Mouse (Mus musculus): ENCODE results near the gene Slc25a36. TPM values are rescaled to one million over a fixed set of nuclear protein-coding genes. Genes with fewer than 3 reads are reported as not detected.
A peak's percentile ranks its signal among the peaks of the same experiment; 100 is the strongest.

Slc25a36 gene
- polyA plus RNA-seq, 1 experiment from 2014 or later = 71.0 TPM

DNA sequence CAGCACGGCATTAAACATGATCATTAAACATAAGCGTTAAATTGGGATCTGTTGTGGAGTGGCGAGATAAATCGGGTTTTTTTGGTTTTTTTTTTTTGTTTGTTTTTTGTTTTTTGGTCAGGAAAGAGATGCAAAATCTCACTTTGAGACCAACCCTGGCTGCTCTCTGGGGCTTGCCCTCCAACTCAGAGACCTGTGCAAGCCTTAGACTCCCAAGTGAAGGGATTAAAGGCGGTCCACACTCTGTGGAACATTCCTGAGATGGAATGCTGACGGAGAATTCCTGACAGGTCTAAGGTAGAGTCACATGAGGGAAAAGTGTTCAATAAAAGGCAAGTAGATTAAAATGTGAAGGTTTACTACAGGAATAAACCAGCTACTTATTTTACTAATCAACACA is 549 bp upstream of the Slc25a36 start:
- WGBS = 4% methylated on average over 6 of the region's 6 CpGs
- peak overlapping the region; percentile 86; the same call in 1 of the 2 replicates for H3K9ac ChIP-seq
- H3K27me3 ChIP-seq = no peaks in the 10 kb centered on the region
- peak overlapping the region; percentile 89 for H3K4me3 ChIP-seq (replicated peaks)
- no peak for ATAC-seq (ENCODE audit: insufficient number of reproducible peaks, low FRiP score, low TSS enrichment, low read depth)
- H3K4me2 ChIP-seq (replicated peaks) = peak overlapping the region; percentile 57
- no peaks in the 10 kb centered on the region for H3K9me3 ChIP-seq (replicated peaks)
- peaks cover 16% of the 10 kb centered on the region for H3K4me1 ChIP-seq
- H3K36me3 ChIP-seq = no peaks in the 10 kb centered on the region
- H3K27ac ChIP-seq (replicated peaks) = peak overlapping the region; percentile 94

DNA sequence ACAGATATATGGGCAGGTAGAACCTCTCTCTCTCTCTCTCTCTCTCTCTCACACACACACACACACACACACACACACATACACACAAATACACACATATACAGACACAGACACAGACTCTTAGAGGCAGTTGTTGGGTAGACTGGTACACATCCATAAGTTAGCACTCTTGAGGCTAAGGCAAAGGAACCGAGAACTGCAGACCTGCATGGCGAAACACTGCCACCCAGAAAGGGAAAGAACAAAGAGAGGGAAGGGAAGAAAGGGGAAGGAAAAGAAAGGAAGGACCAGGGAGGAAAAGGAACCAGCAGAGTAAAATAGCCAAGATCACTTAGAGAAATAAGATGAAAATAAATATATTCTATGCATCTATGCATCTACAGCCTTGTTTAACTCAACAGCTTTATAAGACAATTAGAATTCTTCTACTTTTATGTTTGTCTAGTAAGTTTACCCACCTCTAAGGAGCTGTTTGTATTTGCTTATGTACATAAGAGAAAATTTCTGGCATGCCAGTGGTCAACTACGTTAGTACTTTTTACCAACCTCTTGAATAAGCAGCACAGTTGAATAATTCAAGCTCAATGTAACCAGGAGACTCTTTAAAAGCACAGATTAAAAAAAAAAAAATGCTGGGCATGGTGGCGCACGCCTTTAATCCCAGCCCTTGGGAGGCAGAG is 4.3 kb downstream of the Slc25a36 start:
- Histone ChIP-seq H3K4me1 (peaks cover 37% of the 10 kb centered on the region), H3K9ac (no peak overlapping the region), H3K27me3 (no peaks in the 10 kb centered on the region), H3K27ac (replicated peaks) (no peak overlapping the region), H3K9me3 (replicated peaks) (no peaks in the 10 kb centered on the region), H3K36me3 (no peaks in the 10 kb centered on the region), H3K4me3 (replicated peaks) (no peak overlapping the region), H3K4me2 (replicated peaks) (no peak overlapping the region)
- WGBS = 85% methylated on average over 5 of the region's 5 CpGs
- no peak for ATAC-seq (ENCODE audit: insufficient number of reproducible peaks, low FRiP score, low TSS enrichment, low read depth)

GRCm38 (mm10) chr9:97105400-97105985 is 5.5 kb downstream of the Slc25a36 start:
- 86% methylated on average over 2 of the region's 2 CpGs for WGBS
- ATAC-seq (ENCODE audit: insufficient number of reproducible peaks, low FRiP score, low TSS enrichment, low read depth) = no peak

GRCm38 (mm10) chr9:97103376-97104061 is 7.4 kb downstream of the Slc25a36 start:
- Histone ChIP-seq H3K4me1 (peaks cover 20% of the 10 kb centered on the region), H3K9me3 (replicated peaks) (no peaks in the 10 kb centered on the region), H3K27me3 (no peaks in the 10 kb centered on the region), H3K9ac (no peak overlapping the region), H3K4me3 (replicated peaks) (no peak overlapping the region), H3K36me3 (0 out of 2 replicates have a peak, but pooled peaks cover 4% of the 10 kb centered on the region), H3K27ac (replicated peaks) (no peak overlapping the region), H3K4me2 (replicated peaks) (no peak overlapping the region)
- 56% methylated on average over 2 of the region's 2 CpGs for WGBS
- no peak for ATAC-seq (ENCODE audit: insufficient number of reproducible peaks, low FRiP score, low TSS enrichment, low read depth)

More at GRCm38 (mm10) chr9:97105400-97105985, 5.5 kb downstream of the Slc25a36 start:
- H3K27ac ChIP-seq (replicated peaks) = no peak overlapping the region
- no peaks in the 10 kb centered on the region for H3K36me3 ChIP-seq
- H3K4me3 ChIP-seq (replicated peaks) = no peak overlapping the region
- peaks cover 31% of the 10 kb centered on the region for H3K4me1 ChIP-seq
- no peak overlapping the region for H3K4me2 ChIP-seq (replicated peaks)
- no peak overlapping the region for H3K9ac ChIP-seq
- H3K27me3 ChIP-seq = no peaks in the 10 kb centered on the region
- no peaks in the 10 kb centered on the region for H3K9me3 ChIP-seq (replicated peaks)

DNA sequence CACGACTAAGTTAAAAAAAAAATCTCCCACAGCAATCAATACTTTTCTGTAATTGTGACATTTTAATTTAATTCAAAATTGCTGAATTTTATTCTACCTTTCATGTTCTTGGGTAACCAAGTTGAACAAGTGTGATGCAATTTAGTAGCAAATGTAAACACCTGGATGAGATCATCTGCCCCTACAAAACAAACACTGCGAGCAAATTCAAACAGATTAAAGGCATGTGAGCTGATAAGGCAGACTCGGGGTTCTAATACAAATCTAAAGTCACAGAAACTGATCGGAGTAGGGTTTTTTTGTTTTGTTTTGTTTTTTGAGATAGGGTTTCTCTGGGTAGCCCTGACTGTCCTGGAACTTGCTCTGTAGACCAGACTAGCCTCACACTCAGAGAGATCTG is 12.0 kb downstream of the Slc25a36 start:
- Histone ChIP-seq H3K27ac (replicated peaks) (no peak overlapping the region), H3K4me1 (peaks cover 10% of the 10 kb centered on the region), H3K27me3 (no peaks in the 10 kb centered on the region), H3K36me3 (peaks cover 25% of the 10 kb centered on the region), H3K4me3 (replicated peaks) (no peak overlapping the region), H3K9me3 (replicated peaks) (no peaks in the 10 kb centered on the region), H3K4me2 (replicated peaks) (no peak overlapping the region), H3K9ac (no peak overlapping the region)
- 77% methylated on average over 4 of the region's 4 CpGs for whole genome bisulfite sequencing
- ATAC-seq (ENCODE audit: insufficient number of reproducible peaks, low FRiP score, low TSS enrichment, low read depth) = no peak

- Histone ChIP-seq H3K4me1 (no peaks in the 10 kb centered on the region), H3K4me2 (replicated peaks) (no peak overlapping the region), H3K36me3 (peaks cover 41% of the 10 kb centered on the region), H3K4me3 (replicated peaks) (no peak overlapping the region), H3K27ac (replicated peaks) (no peak overlapping the region), H3K9me3 (replicated peaks) (no peaks in the 10 kb centered on the region), H3K9ac (no peak overlapping the region), H3K27me3 (no peaks in the 10 kb centered on the region)
- ATAC-seq (ENCODE audit: insufficient number of reproducible peaks, low FRiP score, low TSS enrichment, low read depth) = no peak
- 90% methylated on average over 1 of the region's 1 CpGs for WGBS
These were observed 14.8 kb downstream of the Slc25a36 start for GRCm38 (mm10) chr9:97096180-97096579.

GRCm38 (mm10) chr9:97087850-97088249 is 23.1 kb downstream of the Slc25a36 start:
- H3K27me3 ChIP-seq = no peaks in the 10 kb centered on the region
- no peaks in the 10 kb centered on the region for H3K9me3 ChIP-seq (replicated peaks)
- H3K27ac ChIP-seq (replicated peaks) = no peak overlapping the region
- no peak overlapping the region for H3K9ac ChIP-seq
- H3K4me1 ChIP-seq = no peaks in the 10 kb centered on the region
- no peak overlapping the region for H3K4me2 ChIP-seq (replicated peaks)
- ATAC-seq (ENCODE audit: insufficient number of reproducible peaks, low FRiP score, low TSS enrichment, low read depth) = no peak
- H3K36me3 ChIP-seq = peaks cover 28% of the 10 kb centered on the region
- H3K4me3 ChIP-seq (replicated peaks) = no peak overlapping the region

DNA sequence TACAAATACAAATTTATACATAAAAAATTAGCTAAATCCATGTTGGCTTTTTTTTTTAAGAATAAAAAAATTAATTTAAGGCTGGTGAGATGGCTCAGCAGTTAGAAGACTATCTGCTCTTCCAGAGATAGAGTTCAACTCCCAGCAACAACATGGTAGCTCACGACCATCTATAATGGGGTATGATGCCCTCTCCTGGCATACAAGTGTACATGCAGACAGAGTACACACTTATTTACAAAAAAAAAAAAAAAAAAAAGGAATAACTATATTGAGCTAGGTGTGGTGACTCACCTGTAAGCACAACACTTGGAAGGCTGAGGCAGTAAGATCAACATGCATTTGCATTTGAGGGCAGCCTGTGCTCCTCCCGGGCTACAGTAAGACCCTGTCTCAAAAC is 26.3 kb downstream of the Slc25a36 start:
- no peaks in the 10 kb centered on the region for H3K27me3 ChIP-seq
- no peaks in the 10 kb centered on the region for H3K9me3 ChIP-seq (replicated peaks)
- WGBS = 84% methylated on average over 2 of the region's 2 CpGs
- peaks cover 37% of the 10 kb centered on the region for H3K36me3 ChIP-seq
- H3K4me2 ChIP-seq (replicated peaks) = no peak overlapping the region
- no peaks in the 10 kb centered on the region for H3K4me1 ChIP-seq
- no peak for ATAC-seq (ENCODE audit: insufficient number of reproducible peaks, low FRiP score, low TSS enrichment, low read depth)
- no peak overlapping the region for H3K9ac ChIP-seq
- no peak overlapping the region for H3K27ac ChIP-seq (replicated peaks)
- no peak overlapping the region for H3K4me3 ChIP-seq (replicated peaks)

DNA sequence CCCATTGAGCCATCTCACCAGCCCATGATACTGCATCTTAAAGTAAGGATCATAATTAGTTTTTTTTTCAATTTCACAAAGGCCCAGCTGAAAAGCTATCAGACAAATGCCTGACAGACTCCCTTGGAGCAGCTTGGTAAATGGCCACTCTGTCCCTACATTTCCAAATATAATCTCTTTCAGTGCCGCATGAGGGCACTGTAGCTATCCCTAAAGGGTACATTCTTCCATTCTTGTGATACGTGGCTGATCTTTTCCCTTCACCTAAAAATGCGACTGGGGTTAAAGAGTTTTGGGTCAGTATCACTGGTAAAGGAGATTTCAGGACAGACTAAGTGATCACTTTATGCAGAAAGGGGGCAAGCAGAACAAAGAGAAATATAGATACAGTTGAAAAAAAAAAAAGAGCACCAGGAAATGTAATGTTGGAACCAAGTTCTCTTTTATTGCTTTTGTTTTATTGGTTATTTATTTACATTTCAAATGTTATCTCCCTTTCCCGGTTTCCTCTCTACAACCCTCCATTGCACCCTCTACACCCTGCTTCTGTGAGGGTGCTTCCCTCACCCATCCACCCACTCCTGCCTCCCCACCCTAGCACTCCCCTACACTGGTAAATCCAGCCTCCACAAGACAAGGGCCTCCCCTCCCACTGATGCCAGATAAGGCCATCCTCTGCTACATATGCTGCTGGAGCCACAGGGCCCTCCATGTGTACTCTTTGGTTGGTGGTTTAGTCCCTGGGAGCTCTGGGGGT is 29.7 kb downstream of the Slc25a36 start:
- ATAC-seq (ENCODE audit: insufficient number of reproducible peaks, low FRiP score, low TSS enrichment, low read depth) = no peak
- Histone ChIP-seq H3K9ac (no peak overlapping the region), H3K27me3 (no peaks in the 10 kb centered on the region), H3K4me3 (replicated peaks) (no peak overlapping the region), H3K27ac (replicated peaks) (no peak overlapping the region), H3K4me1 (no peaks in the 10 kb centered on the region), H3K36me3 (peaks cover 39% of the 10 kb centered on the region), H3K9me3 (replicated peaks) (no peaks in the 10 kb centered on the region), H3K4me2 (replicated peaks) (no peak overlapping the region)
- 80% methylated on average over 4 of the region's 4 CpGs for WGBS

GRCm38 (mm10) chr9:97069911-97070310 is 41.0 kb downstream of the Slc25a36 start:
- 68% methylated on average over 5 of the region's 5 CpGs for WGBS

DNA sequence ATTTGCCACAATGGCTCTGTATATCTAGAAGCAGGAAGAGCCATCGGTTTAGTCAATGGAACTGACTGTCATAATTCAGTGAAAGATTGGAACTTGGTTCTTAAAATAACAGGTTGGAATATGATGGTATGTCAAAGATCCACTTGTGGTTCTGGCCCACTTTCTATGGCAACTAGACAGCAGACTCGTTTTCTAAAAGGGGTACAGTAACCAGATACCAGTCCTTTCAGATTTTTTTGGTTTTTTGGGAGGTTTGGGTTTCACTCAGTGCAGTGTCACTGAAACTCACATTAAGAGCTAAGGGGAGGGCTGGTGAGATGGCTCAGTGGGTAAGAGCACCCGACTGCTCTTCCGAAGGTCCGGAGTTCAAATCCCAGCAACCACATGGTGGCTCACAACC is 41.5 kb downstream of the Slc25a36 start:
- Histone ChIP-seq H3K27ac (replicated peaks) (no peak overlapping the region), H3K4me1 (no peaks in the 10 kb centered on the region; the same call in 1 of the 2 replicates), H3K9ac (no peak overlapping the region), H3K27me3 (no peaks in the 10 kb centered on the region), H3K36me3 (peaks cover 7% of the 10 kb centered on the region; the same call in 1 of the 2 replicates), H3K9me3 (replicated peaks) (no peaks in the 10 kb centered on the region), H3K4me2 (replicated peaks) (no peak overlapping the region), H3K4me3 (replicated peaks) (no peak overlapping the region)
- ATAC-seq (ENCODE audit: insufficient number of reproducible peaks, low FRiP score, low TSS enrichment, low read depth) = no peak
- WGBS = 78% methylated on average over 5 of the region's 5 CpGs

More at GRCm38 (mm10) chr9:97069911-97070310, 41.0 kb downstream of the Slc25a36 start:
- H3K4me2 ChIP-seq (replicated peaks) = no peak overlapping the region
- H3K4me3 ChIP-seq (replicated peaks) = no peak overlapping the region
- H3K27me3 ChIP-seq = no peaks in the 10 kb centered on the region
- H3K9me3 ChIP-seq (replicated peaks) = no peaks in the 10 kb centered on the region
- H3K36me3 ChIP-seq = peaks cover 12% of the 10 kb centered on the region
- H3K4me1 ChIP-seq = no peaks in the 10 kb centered on the region; the same call in 1 of the 2 replicates
- no peak for ATAC-seq (ENCODE audit: insufficient number of reproducible peaks, low FRiP score, low TSS enrichment, low read depth)
- H3K9ac ChIP-seq = no peak overlapping the region
- no peak overlapping the region for H3K27ac ChIP-seq (replicated peaks)

Measured in embryonic facial prominence, embryonic 15.5 days (tissue).